Mouse (Mus musculus): Measurements from ENCODE around the gene Slamf1. TPM values are rescaled to one million over a fixed set of nuclear protein-coding genes. Genes with fewer than 3 reads are reported as not detected.
A peak's percentile ranks its signal among the peaks of the same experiment; 100 is the strongest.
"Not testable (repeated sequence)": the region's sequence is repeated elsewhere in the genome, so short reads cannot be mapped to it uniquely, and the experiment has no call there.

Slamf1 gene
- total RNA-seq, 2 experiments from 2014 or later: 0.23 to 0.67 TPM

DNA sequence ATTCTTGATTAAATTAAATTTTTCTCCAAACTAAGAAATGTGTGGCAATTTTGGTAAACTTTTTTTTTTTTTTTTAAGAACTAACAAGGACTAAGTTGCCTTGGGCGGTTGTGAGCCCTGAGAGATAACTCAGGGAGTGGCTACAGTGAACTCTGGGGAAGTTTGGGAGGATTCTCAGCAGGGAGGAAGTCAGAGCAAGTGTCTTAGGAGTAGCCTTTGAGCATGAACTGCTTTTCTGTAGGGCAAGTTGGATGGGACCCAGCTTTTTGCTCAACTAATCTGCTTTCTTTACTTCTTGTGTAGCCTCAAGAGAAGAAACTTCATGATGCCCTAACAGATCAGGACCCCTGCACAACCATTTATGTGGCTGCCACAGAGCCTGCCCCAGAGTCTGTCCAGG, 30.9 kb downstream of the Slamf1 start:
- DNase-seq (ENCODE audit: low spot score): no peak
- intact Hi-C loops (cut with DNase I): no loop called here

- no peak for DNase-seq (ENCODE audit: low spot score)
- intact Hi-C loops (cut with DNase I): no loop called here
These were observed 32.7 kb downstream of the Slamf1 start for GRCm38 (mm10) chr1:171799648-171800047.

GRCm38 (mm10) chr1:171811048-171811447, 44.1 kb downstream of the Slamf1 start:
- intact Hi-C loops (cut with DNase I); DNase-seq (ENCODE audit: low spot score): not testable (repeated sequence)

DNA sequence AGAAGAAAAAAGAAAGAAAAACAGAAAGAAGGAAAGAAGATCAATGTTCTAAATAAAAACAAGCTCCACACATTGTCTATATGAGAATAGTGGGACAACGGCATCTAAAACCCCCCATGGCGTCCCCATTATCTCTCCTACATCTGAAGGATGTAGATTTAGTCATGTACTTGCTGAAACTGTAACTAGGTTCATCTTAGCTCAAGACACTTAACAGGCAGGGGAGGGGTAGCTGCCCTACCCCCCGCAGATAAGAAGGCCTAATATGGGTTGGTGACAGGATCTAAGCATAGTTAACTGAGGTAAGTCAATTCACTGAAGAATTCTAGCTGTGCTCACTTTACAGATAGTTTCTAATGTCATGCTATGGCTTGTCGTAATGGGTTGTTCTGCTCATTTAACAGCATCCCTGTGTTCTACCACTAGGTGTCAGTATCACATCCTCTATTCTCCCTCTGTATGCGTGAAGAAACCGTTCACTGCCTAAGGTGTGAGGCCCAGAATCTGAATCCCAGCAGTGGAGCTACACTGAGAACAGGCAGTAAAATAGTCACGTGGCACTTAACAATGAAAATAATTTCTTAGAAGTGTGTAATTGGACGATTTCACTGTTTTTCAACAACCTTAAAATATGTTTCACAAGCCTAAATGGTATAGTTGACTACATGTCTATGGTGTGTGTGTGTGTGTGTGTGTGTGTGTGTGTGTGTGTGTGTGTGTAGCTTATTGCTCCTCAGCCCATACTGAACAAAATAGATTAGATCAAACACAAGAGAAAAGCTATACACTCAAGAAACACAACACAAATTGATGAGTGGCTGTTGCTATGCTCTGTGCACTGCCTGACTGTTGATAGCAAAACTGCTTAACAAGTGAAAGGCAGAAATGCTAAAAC, 48.9 kb downstream of the Slamf1 start:
- DNase-seq (ENCODE audit: low spot score): no peak
- intact Hi-C loops (cut with DNase I): loop anchor here (5.0 kb wide), 2 partner anchors 187 to 507 kb away; no protein-coding TSS in a partner anchor

DNA sequence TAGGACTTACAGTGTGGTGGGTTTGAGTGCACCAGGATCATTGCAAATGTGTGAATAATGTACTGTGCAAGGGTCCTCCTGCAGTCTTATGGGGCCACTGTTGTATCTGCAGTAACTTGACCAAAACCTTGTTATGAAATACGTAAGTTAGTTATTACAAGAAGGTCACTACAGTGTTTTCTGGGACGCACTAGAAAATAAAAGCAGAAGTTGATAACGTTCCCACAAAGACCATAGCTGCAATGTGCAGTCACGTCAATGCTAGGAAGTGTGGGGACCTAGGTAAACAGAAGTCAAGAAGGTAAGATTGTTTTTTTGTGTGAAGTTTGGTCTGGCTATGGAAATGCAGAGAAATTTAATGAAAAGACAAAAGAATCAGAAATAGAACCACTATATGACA, 50.1 kb downstream of the Slamf1 start:
- DNase-seq (ENCODE audit: low spot score): no peak
- intact Hi-C loops (cut with DNase I): loop anchor here (5.0 kb wide), 2 partner anchors 185 to 505 kb away; no protein-coding TSS in a partner anchor

- no peak for DNase-seq (ENCODE audit: low spot score)
- intact Hi-C loops (cut with DNase I): no loop called here
These were observed 54.4 kb downstream of the Slamf1 start for GRCm38 (mm10) chr1:171821331-171821730.

DNA sequence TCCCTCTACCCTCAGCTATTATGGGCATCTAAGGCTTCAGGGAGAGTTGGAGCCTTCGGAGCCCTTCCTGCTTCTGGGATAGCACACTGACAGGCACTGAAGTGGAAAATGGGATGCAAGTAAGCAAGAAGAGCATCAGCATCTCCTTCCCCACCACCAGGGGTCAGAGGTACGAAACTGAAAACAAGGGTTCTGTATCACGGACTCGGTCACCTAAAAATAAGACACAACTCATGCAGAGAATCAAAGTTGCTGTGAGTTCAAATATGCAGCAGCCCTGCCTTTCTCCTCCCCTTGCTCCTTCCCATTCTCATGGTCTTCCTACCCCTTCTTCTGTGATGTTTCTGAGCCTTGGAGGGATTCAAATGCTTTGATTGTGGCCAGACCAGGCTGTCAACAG, 58.5 kb downstream of the Slamf1 start:
- no peak for DNase-seq (ENCODE audit: low spot score)
- intact Hi-C loops (cut with DNase I): no loop called here

GRCm38 (mm10) chr1:171826164-171826563, 59.2 kb downstream of the Slamf1 start:
- intact Hi-C loops (cut with DNase I): no loop called here
- no peak for DNase-seq (ENCODE audit: low spot score)

DNA sequence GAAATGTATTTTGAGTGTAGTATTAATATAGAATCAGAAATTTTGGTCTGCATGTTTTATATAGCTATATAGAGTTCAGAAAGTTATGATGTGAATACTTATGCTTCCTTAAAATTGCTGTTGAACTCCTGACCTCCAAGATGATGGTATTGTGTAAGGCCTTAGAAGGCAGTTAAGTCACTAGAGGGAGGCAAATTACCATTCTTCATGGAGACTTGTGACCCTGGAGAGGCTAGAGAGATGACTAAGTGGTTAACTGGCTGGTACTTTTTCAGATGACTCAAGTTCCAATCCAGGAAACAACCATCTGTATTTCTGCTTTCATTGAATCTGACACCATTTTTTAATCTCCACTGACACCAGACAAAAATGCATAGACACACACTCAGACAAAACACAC, 60.7 kb downstream of the Slamf1 start:
- intact Hi-C loops (cut with DNase I): no loop called here

GRCm38 (mm10) chr1:171839488-171839887, 72.6 kb downstream of the Slamf1 start, which contains the start of gene Cd84:
TSS of gene Cd84 (plus strand) at chr1:171839697.
- intact Hi-C loops (cut with DNase I): no loop called here
- DNase-seq (ENCODE audit: low spot score): no peak

More for the DNA sequence above, 60.7 kb downstream of the Slamf1 start:
- DNase-seq (ENCODE audit: low spot score): no peak

DNA sequence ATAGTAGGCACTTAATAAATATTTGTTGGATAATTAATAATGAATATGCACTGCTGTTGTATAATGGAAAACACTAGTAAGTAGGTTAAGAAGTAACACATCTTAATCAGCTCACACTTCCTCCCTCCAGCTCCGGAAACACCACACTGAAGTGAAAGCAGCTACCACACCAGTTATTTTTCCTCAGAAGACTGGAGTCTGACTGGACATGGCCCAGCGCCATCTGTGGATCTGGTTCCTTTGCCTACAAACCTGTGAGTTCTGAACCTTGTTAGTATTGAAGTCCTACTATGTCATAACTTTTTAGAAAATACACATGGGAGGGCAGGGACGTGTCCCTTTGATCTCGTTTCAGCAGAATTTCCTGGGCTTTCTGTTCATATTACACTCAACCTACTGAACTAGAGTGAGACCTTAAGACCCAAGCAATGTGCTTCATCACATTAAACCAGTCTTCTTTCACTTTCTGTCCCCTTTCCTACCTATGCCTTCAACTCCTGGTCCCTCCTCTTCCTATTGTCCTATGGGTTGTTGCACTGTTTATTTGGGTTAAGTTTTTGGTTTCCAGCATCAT, 73.6 kb downstream of the Slamf1 start:
- DNase-seq (ENCODE audit: low spot score): no peak
- intact Hi-C loops (cut with DNase I): no loop called here

GRCm38 (mm10) chr1:171845035-171845754, 78.3 kb downstream of the Slamf1 start:
- DNase-seq (ENCODE audit: low spot score): no peak
- intact Hi-C loops (cut with DNase I): no loop called here

- intact Hi-C loops (cut with DNase I): no loop called here
- no peak for DNase-seq (ENCODE audit: low spot score)
These were observed 81.3 kb downstream of the Slamf1 start for GRCm38 (mm10) chr1:171848201-171848600.

DNA sequence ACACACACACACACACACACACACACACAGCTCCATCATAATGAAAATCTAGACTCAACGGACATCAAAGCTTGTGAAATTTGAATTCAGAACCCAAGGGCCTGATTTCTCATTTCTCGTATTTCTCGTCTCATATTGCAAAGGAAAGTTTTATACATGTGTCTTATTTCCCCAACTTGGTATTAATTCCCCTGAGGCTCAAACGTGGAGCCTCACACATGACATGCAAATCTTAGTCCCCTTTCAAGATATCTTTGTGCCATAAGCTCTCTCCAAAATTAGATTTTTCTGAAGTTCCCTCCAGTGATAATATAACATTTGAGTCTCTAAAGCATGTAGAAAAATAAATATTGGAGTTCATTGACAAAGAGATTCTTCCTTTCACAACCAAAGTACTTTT, 81.8 kb downstream of the Slamf1 start:
- intact Hi-C loops (cut with DNase I): no loop called here

DNA sequence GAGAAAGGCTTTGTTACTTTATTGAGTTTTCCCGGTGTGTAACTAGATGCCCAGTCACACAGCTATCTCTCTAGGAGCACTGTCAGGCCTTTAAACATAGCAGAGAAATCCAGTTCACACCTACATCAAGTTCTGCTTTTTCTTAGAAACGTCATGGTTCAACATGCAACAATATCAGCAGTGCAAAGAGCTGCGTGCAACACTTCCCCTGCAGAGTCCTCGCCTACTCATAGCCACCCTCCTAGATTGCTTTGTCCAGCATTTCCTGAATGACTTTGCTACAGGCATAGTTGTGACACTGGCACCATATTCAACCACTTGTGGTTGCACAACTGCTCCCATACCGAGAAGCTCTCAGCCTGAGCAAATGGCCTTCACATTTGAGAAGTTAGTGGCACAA, 82.5 kb downstream of the Slamf1 start:
- intact Hi-C loops (cut with DNase I): no loop called here
- DNase-seq (ENCODE audit: low spot score): peak; percentile 8

More for the DNA sequence above, 81.8 kb downstream of the Slamf1 start:
- DNase-seq (ENCODE audit: low spot score): no peak

Other genes starting within 250 kb of the Slamf1 start
- gene Itln1, start 231.8 kb upstream of the Slamf1 start, total RNA-seq (2021): not detected
- gene Cd244a, start 207.9 kb upstream of the Slamf1 start, total RNA-seq (2021): under 1 TPM; 0.25 to 0.44 TPM
- under 1 TPM; 0.22 to 0.39 TPM for gene Ly9, start 159.7 kb upstream of the Slamf1 start, total RNA-seq (2021)
- under 1 TPM; 0.18 to 0.22 TPM for gene Slamf7, start 114.1 kb upstream of the Slamf1 start, total RNA-seq (2021)
- gene Cd48, start 85.1 kb upstream of the Slamf1 start, total RNA-seq (2021): 1 to 10 TPM; 2.0 to 3.0 TPM
- gene Cd84, start 72.6 kb downstream of the Slamf1 start, total RNA-seq (2021): 1 to 10 TPM; 1.5 to 2.4 TPM
- under 1 TPM; 0.08 to 0.16 TPM for gene Gm10521, start 128.5 kb downstream of the Slamf1 start, total RNA-seq (2021)
- under 1 TPM in 1 of 2 experiments, not detected in 1; 0.47 TPM for gene Slamf6, start 150.4 kb downstream of the Slamf1 start, total RNA-seq (2021)

Measured in heart, postnatal 25 days (tissue).